Mouse (Mus musculus) CD4-positive naive resting alpha-beta T cell, adult 57 days (primary cell): ENCODE data around the gene Tdpoz4. TPM values are rescaled to one million over a fixed set of nuclear protein-coding genes. Genes with fewer than 3 reads are reported as not detected.

Experiments used
- total RNA-seq: library from RNA; stranded (reverse); gene quantifications from one replicate; pipeline ENCODE4 v1.2.4, GENCODE M21; 2023

Tdpoz4 gene
- not detected for total RNA-seq

GRCm38 (mm10) chr3:93796098-93796497, at the start of gene Tdpoz4:
TSS of gene Tdpoz4 (plus strand) at chr3:93796398.

DNA sequence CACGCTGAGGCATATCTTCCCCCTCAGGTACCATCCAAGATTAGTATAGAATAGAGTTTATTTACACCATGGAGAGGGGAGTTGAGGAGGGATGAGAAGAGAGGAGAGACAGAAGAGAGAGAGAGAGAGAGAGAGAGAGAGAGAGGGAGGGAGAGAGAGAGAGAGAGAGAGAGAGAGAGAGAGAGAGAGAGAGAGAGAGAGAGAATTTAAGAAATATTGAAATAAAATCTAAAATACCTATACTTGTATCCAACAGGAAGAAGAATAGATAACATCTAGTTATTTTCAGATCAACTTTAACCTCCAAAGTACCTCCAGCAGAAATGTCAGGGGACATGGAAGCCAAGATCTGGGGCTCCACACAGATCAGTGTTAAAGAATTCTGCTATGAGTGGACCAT, 23.5 kb upstream of the Tdpoz4 start, which contains the start of gene Gm5773:
TSS of gene Gm5773 (plus strand) at position 301 of the 400 bp plus-strand sequence.

GRCm38 (mm10) chr3:93825720-93826119, 29.5 kb downstream of the Tdpoz4 start, which contains the start of gene Tdpoz3:
TSS of gene Tdpoz3 (plus strand) at chr3:93826020.

Other genes starting within 250 kb of the Tdpoz4 start
- gene S100a10, start 241.3 kb upstream of the Tdpoz4 start, total RNA-seq, result 209 TPM
- gene Tdpoz2, start 143.7 kb upstream of the Tdpoz4 start, total RNA-seq, result not detected
- gene Tdpoz1, start 120.1 kb upstream of the Tdpoz4 start, total RNA-seq, result not detected
- not detected for gene Gm37596, start 103.3 kb upstream of the Tdpoz4 start, total RNA-seq
- gene Gm5773, start 23.4 kb upstream of the Tdpoz4 start, total RNA-seq, result not detected
- not detected for gene Tdpoz3, start 29.6 kb downstream of the Tdpoz4 start, total RNA-seq
- not detected for gene Gm9117, start 147.1 kb downstream of the Tdpoz4 start, total RNA-seq
- not detected for gene Tdpoz5, start 164.9 kb downstream of the Tdpoz4 start, total RNA-seq